ENCODE assay signal across 16 mouse cellular contexts in the genomic region with DNA sequence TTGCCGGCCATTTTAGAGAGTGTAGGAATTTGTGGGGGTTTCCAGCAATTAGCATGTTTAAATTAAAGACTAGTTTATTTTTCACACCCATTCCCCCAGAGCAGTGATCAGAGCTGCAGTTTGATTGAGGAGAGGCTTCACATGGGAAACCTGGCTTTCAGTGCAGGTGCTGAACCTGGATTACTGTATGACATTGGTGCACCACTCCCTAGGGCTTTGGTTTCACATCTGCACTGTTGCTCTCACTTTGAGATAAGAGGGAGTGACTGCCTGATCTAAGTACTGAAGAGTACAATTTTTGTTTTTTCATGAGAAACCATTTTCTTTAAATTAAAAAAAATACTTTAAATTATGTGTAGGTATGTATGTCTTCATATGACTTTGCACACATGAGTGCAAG. TPM values are rescaled to one million over a fixed set of nuclear protein-coding genes. Genes with fewer than 3 reads are reported as not detected.
DNase-seq lines count a peak whose midpoint lies in the region; ATAC-seq and TF ChIP-seq lines count a peak whose summit lies in the region.
"Had no signal": no experiment of that assay in that cellular context is flagged by ENCODE, and none has a peak within 500 bp of the region (broad histone marks: within the 10 kb centered on the region; RNA-seq: fewer than 3 reads in every experiment).

No protein-coding gene starts in this region.

- intact Hi-C loops in gastrocnemius, adult 2 months (cut with DNase I): no loop called here

- peaks cover 4% of the 10 kb centered on the region for H3K36me3 ChIP-seq in megakaryocyte, embryonic 14.5 days (replicated peaks; ENCODE audit: low read length)
- H3K36me3 ChIP-seq: embryonic facial prominence, embryonic 12.5 days; hindbrain, embryonic 13.5 days; limb, embryonic 12.5 days; midbrain, embryonic 15.5 days had no signal

- no peak for ATAC-seq in megakaryocyte, adult 5-6 weeks (ENCODE audit: poor library complexity, severe bottlenecking)
- ATAC-seq in megakaryocyte-erythroid progenitor cell, adult 5-6 weeks (replicated peaks; ENCODE audit: low FRiP score, low TSS enrichment, poor library complexity, severe bottlenecking): peak; percentile 35
- ATAC-seq: midbrain, embryonic 15.5 days had no signal

- no peak for TF ChIP-seq CTCF in gastrocnemius, adult 2 months (IDR thresholded peaks at IDR 0.05)

- H3K4me1 ChIP-seq in megakaryocyte, embryonic 14.5 days: peaks cover 60% of the 10 kb centered on the region

- no peaks in the 10 kb centered on the region for H3K9me3 ChIP-seq in megakaryocyte, embryonic 14.5 days
- H3K9me3 ChIP-seq: embryonic facial prominence, embryonic 12.5 days; hindbrain, embryonic 13.5 days; limb, embryonic 12.5 days; midbrain, embryonic 15.5 days had no signal

- no peak overlapping the region; the same call in 1 of the 2 replicates for H3K4me3 ChIP-seq in gastrocnemius, adult 2 months
- peak overlapping the region; percentile 69 for H3K4me3 ChIP-seq in megakaryocyte, embryonic 14.5 days (replicated peaks)
- H3K4me3 ChIP-seq: embryonic facial prominence, embryonic 12.5 days; hindbrain, embryonic 13.5 days; limb, embryonic 12.5 days; midbrain, embryonic 15.5 days had no signal

- H3K27me3 ChIP-seq in megakaryocyte, embryonic 14.5 days (replicated peaks): no peaks in the 10 kb centered on the region
- H3K27me3 ChIP-seq: embryonic facial prominence, embryonic 12.5 days; hindbrain, embryonic 13.5 days; limb, embryonic 12.5 days; midbrain, embryonic 15.5 days had no signal

- H3K27ac ChIP-seq in gastrocnemius, adult 2 months: 0 out of 2 replicates have a peak overlapping the region, but pooled peaks have one; percentile 24
- H3K27ac ChIP-seq: embryonic facial prominence, embryonic 12.5 days; hindbrain, embryonic 13.5 days; limb, embryonic 12.5 days; midbrain, embryonic 15.5 days had no signal

- DNase-seq in gastrocnemius, adult 2 months: no peak
- DNase-seq in gastrocnemius, postnatal 10 days: no peak
- no peak for DNase-seq in urinary bladder, postnatal 14 days (ENCODE audit: low spot score)
- DNase-seq in left cerebral cortex, adult 18-20 months (ENCODE audit: low spot score in 2 of 2): no peak
- DNase-seq in cerebellum, postnatal 14 days: no peak
- DNase-seq: adrenal gland, postnatal 10 days; cerebellum, adult 11-12 months; gastrocnemius, postnatal 25 days; kidney, postnatal 10 days had no signal

RNA-seq across cellular contexts. Expression of a gene that starts 4.6 kb away (rescaled TPM):
- 100 to 1,000 TPM; 166 to 198 TPM for total RNA-seq in gastrocnemius, adult 2 months (2021)
- 100 to 1,000 TPM; 323 to 357 TPM for total RNA-seq in gastrocnemius, postnatal 10 days (2021)
- 47.5 and 54.1 TPM in 2 replicates for polyA plus RNA-seq in megakaryocyte, embryonic 14.5 days (2012; ENCODE audit: insufficient read depth, low replicate concordance)
- total RNA-seq in megakaryocyte, adult 5-6 weeks (2015): 87.8 and 94.6 TPM in 2 replicates
- total RNA-seq in megakaryocyte, adult 5-6 weeks (2017): 162 and 167 TPM in 2 replicates
- 65.5 and 79.9 TPM in 2 replicates for total RNA-seq in megakaryocyte-erythroid progenitor cell, adult 5-6 weeks (2014; fragmentation: Nextera tagmentation)
- 164 and 180 TPM in 2 replicates for total RNA-seq in megakaryocyte-erythroid progenitor cell, adult 5-6 weeks (2017)
- 10 to 100 TPM; 40.9 to 45.3 TPM for total RNA-seq in left cerebral cortex, adult 18-20 months (2021)
